Mouse (Mus musculus) common myeloid progenitor, adult 5-6 weeks (primary cell): ENCODE measurements at regions not wholly inside any gene's neighbourhood (a gene's known extent, or its start where the extent isn't known, plus 50 kb on each side); places are given as distances from the start of the nearest gene placed in this dataset.
"Not testable (repeated sequence)": the region's sequence is repeated elsewhere in the genome, so short reads cannot be mapped to it uniquely, and the experiment has no call there.

Experiments
- ATAC-seq: replicated peaks from 2 replicates; pipeline ENCODE4 v1.8.0; 2016; ENCODE audit warnings: low read depth, mild to moderate bottlenecking, moderate TSS enrichment, inconsistent platforms; ENCODE audit not compliant: poor library complexity, severe bottlenecking

GRCm38 (mm10) chr16:84624443-84625109 is 109.7 kb downstream of the A730009L09Rik start:
- ATAC-seq, result no peak

- ATAC-seq, result no peak
Measured at GRCm38 (mm10) chr16:84625110-84625722, 110.3 kb downstream of the A730009L09Rik start.

- no peak for ATAC-seq
Measured at GRCm38 (mm10) chr16:84627052-84627451, 108.5 kb downstream of the Mrpl39 start.

GRCm38 (mm10) chr16:84629868-84630267 is 105.7 kb downstream of the Mrpl39 start:
- ATAC-seq, result no peak

- not testable (repeated sequence) for ATAC-seq
Measured at GRCm38 (mm10) chr16:84644446-84644845, 91.1 kb downstream of the Mrpl39 start.

- no peak for ATAC-seq
Measured at GRCm38 (mm10) chr16:84646172-84646684, 89.3 kb downstream of the Mrpl39 start.

GRCm38 (mm10) chr16:84650646-84651045 is 84.9 kb downstream of the Mrpl39 start:
- no peak for ATAC-seq

GRCm38 (mm10) chr16:84653873-84654272 is 81.7 kb downstream of the Mrpl39 start:
- ATAC-seq, result no peak

GRCm38 (mm10) chr16:84661879-84662278 is 73.7 kb downstream of the Mrpl39 start:
- no peak for ATAC-seq

- ATAC-seq, result no peak
Measured at GRCm38 (mm10) chr16:84663581-84663980, 72.0 kb downstream of the Mrpl39 start.
